Mouse (Mus musculus) stomach, embryonic 15.5 days (tissue): ENCODE data around the gene Nostrin. TPM values are rescaled to one million over a fixed set of nuclear protein-coding genes. Genes with fewer than 3 reads are reported as not detected.

Experiments used
- ATAC-seq: fragments of 200-750 bp; cut with Nextera tagmentation; 2 replicates; pipeline ENCODE4 v1.8.0; 2017; ENCODE audit warnings: low read depth, moderate number of reproducible peaks, moderate TSS enrichment; ENCODE audit not compliant: insufficient read depth, low FRiP score
- H3K27ac ChIP-seq: fragments of 300-500 bp; sonication (generic); 2 replicates; pipeline ENCODE4 v1.5.1; 2015; ENCODE audit warnings: mild to moderate bottlenecking, inconsistent platforms
- H3K27me3 ChIP-seq: fragments of 300-500 bp; sonication (generic); replicated peaks from 2 replicates; pipeline ENCODE4 v1.6.1; 2015; ENCODE audit warnings: inconsistent platforms
- H3K36me3 ChIP-seq: fragments of 300-500 bp; sonication (generic); 2 replicates; pipeline ENCODE4 v1.6.1; 2015; ENCODE audit warnings: inconsistent platforms
- H3K4me1 ChIP-seq: fragments of 300-500 bp; sonication (generic); 2 replicates; pipeline ENCODE4 v1.6.1; 2015; ENCODE audit warnings: inconsistent platforms
- H3K4me2 ChIP-seq: fragments of 300-500 bp; sonication (generic); 2 replicates; pipeline ENCODE4 v1.6.1; 2015; ENCODE audit warnings: mild to moderate bottlenecking, inconsistent platforms
- H3K4me3 ChIP-seq: fragments of 300-500 bp; sonication (generic); replicated peaks from 2 replicates; pipeline ENCODE4 v1.5.1; 2015; ENCODE audit warnings: inconsistent platforms
- H3K9ac ChIP-seq: fragments of 300-500 bp; sonication (generic); 2 replicates; pipeline ENCODE4 v1.6.1; 2015; ENCODE audit warnings: inconsistent platforms
- H3K9me3 ChIP-seq: fragments of 300-500 bp; sonication (generic); 2 replicates; pipeline ENCODE4 v1.6.1; 2016; ENCODE audit warnings: inconsistent platforms
- WGBS: fragments of 180-500 bp; shearing (Covaris S2); methylation state at CpG from one replicate; pipeline ENCODE4 v1.1.7; 2015; 5-methylcytosine and 5-hydroxymethylcytosine counted together
- polyA plus RNA-seq: library from polyadenylated mRNA; unstranded; fragments of >200 nt; fragmentation: Nextera tagmentation; extraction: Ambion mirVana; gene quantifications from 2 replicates; pipeline ENCODE4 v1.2.1, GENCODE M21; 2015

Gene Nostrin
- 10.6 and 11.9 TPM in 2 replicates for polyA plus RNA-seq

- peaks cover 17% of the 10 kb centered on the region for H3K4me1 ChIP-seq
- peak; percentile 73 for ATAC-seq
- no peak within 1 kb of the TSS for H3K9ac ChIP-seq
- peak within 1 kb of the TSS; percentile 35; the same call in 1 of the 2 replicates for H3K27ac ChIP-seq
- no peaks in the 10 kb centered on the region for H3K27me3 ChIP-seq
- H3K4me3 ChIP-seq, result peak within 1 kb of the TSS; percentile 33
- peak within 1 kb of the TSS; percentile 43 for H3K4me2 ChIP-seq
- no peaks in the 10 kb centered on the region for H3K36me3 ChIP-seq
- WGBS, result 24% methylated on average over 15 of the region's 15 CpGs
- no peaks in the 10 kb centered on the region for H3K9me3 ChIP-seq
Observed at GRCm38 (mm10) chr2:69135661-69136576, at the start of gene Nostrin. Gene Nostrin, plus strand, starts transcription at chr2:69135800.

DNA sequence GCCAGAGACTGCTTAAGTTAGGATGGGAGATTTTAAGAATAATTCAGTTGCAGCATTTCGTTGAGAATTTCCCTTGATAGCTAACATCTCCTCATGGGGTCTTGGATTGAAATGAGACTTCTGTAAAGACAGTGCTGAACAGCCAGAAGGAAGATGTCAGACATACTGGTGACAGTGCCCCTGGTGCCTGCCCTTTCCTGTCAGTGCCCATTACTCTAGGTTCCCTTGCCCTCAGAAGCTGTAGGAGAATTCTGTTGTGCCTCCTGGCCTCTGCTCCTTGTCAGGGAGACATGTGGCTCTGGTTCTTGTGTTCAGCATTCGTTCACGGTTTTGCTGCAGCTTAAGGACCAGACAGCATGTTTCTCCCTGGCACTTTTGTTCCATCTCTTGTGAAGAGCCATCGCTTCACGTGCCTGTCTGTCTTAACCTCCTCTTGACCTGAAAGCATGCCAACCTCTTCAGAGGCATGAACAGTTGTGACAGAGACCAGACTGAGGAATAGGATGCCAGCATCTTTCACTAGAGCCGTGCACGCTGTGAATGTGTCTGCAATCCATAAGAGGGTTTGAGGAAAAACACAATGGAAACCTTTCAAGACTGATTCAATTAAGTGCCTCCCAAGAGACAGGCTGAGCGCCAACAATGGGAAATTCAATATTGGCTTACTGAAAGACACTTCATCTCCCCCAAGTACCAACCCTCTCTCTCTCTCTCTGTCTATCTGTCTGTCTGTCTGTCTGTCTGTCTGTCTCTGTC is 48.9 kb upstream of the Nostrin start:
- no peak overlapping the region for H3K4me3 ChIP-seq
- H3K4me2 ChIP-seq, result no peak overlapping the region
- ATAC-seq, result no peak
- H3K9ac ChIP-seq, result no peak overlapping the region
- no peaks in the 10 kb centered on the region for H3K27me3 ChIP-seq
- no peaks in the 10 kb centered on the region for H3K9me3 ChIP-seq
- H3K4me1 ChIP-seq, result no peaks in the 10 kb centered on the region
- WGBS, result 73% methylated on average over 8 of the region's 8 CpGs
- no peak overlapping the region for H3K27ac ChIP-seq
- H3K36me3 ChIP-seq, result no peaks in the 10 kb centered on the region

DNA sequence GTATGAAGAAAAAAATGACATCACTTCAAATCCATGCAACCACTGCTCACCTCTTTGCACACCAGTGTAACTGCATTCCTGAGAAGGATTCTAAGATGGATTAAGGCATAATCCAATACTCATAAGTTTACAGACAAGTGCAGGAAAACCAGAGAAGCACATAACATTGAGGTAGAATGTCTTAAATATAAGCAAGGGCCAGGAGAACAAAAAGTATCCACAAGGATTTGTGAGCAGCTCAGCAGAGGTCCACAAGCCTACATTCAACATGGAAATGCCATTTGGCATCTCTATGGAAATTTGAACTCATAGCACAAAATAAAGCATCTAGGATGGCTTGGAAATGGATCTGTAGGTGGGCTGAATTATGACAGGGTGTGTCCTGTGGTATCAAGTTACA is 39.8 kb upstream of the Nostrin start:
- Histone ChIP-seq H3K4me1 (no peaks in the 10 kb centered on the region), H3K4me2 (no peak overlapping the region), H3K4me3 (no peak overlapping the region), H3K27me3 (no peaks in the 10 kb centered on the region), H3K36me3 (no peaks in the 10 kb centered on the region), H3K27ac (no peak overlapping the region), H3K9ac (no peak overlapping the region), H3K9me3 (no peaks in the 10 kb centered on the region)
- no peak for ATAC-seq

GRCm38 (mm10) chr2:69096821-69097220 is 38.8 kb upstream of the Nostrin start:
- Histone ChIP-seq H3K4me1 (no peaks in the 10 kb centered on the region), H3K4me2 (no peak overlapping the region), H3K27me3 (no peaks in the 10 kb centered on the region), H3K4me3 (no peak overlapping the region), H3K27ac (no peak overlapping the region), H3K9ac (no peak overlapping the region), H3K36me3 (no peaks in the 10 kb centered on the region), H3K9me3 (no peaks in the 10 kb centered on the region)
- no peak for ATAC-seq
- 75% methylated on average over 4 of the region's 4 CpGs for WGBS

DNA sequence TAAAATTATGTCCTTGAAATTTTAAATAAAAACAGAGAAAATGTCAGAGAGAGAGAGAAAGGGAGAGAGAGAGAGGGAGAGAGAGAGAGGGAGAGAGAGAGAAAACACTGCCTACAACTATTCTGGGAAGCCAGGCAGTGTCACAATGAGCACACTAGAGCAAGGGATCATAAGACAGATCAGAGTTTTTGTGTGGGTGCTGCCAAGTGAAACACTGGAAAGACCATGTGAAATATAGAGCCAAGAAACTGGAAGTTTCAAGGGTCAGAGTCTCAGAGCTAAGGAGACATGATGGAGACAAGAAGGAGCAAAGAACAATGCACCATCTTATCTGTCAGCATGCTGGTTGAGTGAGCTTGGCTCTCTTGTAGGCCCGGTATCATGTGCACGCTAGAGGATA is 38.1 kb upstream of the Nostrin start:
- Histone ChIP-seq H3K9ac (no peak overlapping the region), H3K36me3 (no peaks in the 10 kb centered on the region), H3K4me2 (no peak overlapping the region), H3K9me3 (no peaks in the 10 kb centered on the region), H3K27me3 (no peaks in the 10 kb centered on the region), H3K4me3 (no peak overlapping the region), H3K4me1 (no peaks in the 10 kb centered on the region), H3K27ac (no peak overlapping the region)
- no peak for ATAC-seq
- 92% methylated on average over 2 of the region's 2 CpGs for WGBS

DNA sequence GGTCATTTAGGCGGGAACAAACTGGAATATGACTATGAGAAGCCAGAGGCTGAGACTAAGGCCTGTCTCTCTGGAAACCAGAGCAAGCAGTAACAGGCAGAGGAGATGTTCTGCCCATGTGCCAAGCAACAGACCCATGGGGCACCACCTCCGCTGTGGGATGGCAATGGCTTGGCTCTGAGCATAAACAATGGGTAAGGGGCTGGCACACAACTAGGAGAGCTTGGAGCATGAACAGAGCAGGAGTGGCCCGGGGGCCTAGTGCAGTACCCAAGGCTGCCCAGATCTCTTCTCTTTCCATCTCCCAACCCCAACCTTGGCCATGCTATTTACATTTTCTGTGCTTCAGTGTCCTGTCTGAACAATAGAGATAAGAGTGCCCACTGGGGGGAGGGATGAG is 36.9 kb upstream of the Nostrin start:
- Histone ChIP-seq H3K36me3 (no peaks in the 10 kb centered on the region), H3K4me1 (no peaks in the 10 kb centered on the region), H3K4me2 (no peak overlapping the region), H3K9ac (no peak overlapping the region), H3K4me3 (no peak overlapping the region), H3K27ac (no peak overlapping the region), H3K27me3 (no peaks in the 10 kb centered on the region), H3K9me3 (no peaks in the 10 kb centered on the region)
- ATAC-seq, result no peak
- WGBS, result 83% methylated on average over 3 of the region's 3 CpGs

GRCm38 (mm10) chr2:69099147-69099546 is 36.5 kb upstream of the Nostrin start:
- Histone ChIP-seq H3K4me3 (no peak overlapping the region), H3K36me3 (no peaks in the 10 kb centered on the region), H3K4me2 (no peak overlapping the region), H3K27ac (no peak overlapping the region), H3K9ac (no peak overlapping the region), H3K4me1 (no peaks in the 10 kb centered on the region), H3K27me3 (no peaks in the 10 kb centered on the region), H3K9me3 (no peaks in the 10 kb centered on the region)
- no peak for ATAC-seq
- WGBS, result 92% methylated on average over 7 of the region's 7 CpGs

- no peaks in the 10 kb centered on the region for H3K27me3 ChIP-seq
- 24% methylated on average over 3 of the region's 3 CpGs for WGBS
- H3K4me3 ChIP-seq, result no peak overlapping the region
- ATAC-seq, result no peak
- H3K9me3 ChIP-seq, result no peaks in the 10 kb centered on the region
- no peaks in the 10 kb centered on the region for H3K36me3 ChIP-seq
- H3K9ac ChIP-seq, result no peak overlapping the region
- no peaks in the 10 kb centered on the region for H3K4me1 ChIP-seq
- H3K27ac ChIP-seq, result no peak overlapping the region
- H3K4me2 ChIP-seq, result no peak overlapping the region
Observed at GRCm38 (mm10) chr2:69100706-69101105, 34.9 kb upstream of the Nostrin start.

GRCm38 (mm10) chr2:69103526-69103925 is 32.1 kb upstream of the Nostrin start:
- no peak for ATAC-seq
- H3K27ac ChIP-seq, result no peak overlapping the region
- 83% methylated on average over 3 of the region's 3 CpGs for WGBS
- no peaks in the 10 kb centered on the region for H3K9me3 ChIP-seq
- H3K4me3 ChIP-seq, result no peak overlapping the region
- no peak overlapping the region for H3K4me2 ChIP-seq
- no peaks in the 10 kb centered on the region for H3K27me3 ChIP-seq
- no peaks in the 10 kb centered on the region for H3K36me3 ChIP-seq
- H3K9ac ChIP-seq, result no peak overlapping the region
- no peaks in the 10 kb centered on the region for H3K4me1 ChIP-seq

DNA sequence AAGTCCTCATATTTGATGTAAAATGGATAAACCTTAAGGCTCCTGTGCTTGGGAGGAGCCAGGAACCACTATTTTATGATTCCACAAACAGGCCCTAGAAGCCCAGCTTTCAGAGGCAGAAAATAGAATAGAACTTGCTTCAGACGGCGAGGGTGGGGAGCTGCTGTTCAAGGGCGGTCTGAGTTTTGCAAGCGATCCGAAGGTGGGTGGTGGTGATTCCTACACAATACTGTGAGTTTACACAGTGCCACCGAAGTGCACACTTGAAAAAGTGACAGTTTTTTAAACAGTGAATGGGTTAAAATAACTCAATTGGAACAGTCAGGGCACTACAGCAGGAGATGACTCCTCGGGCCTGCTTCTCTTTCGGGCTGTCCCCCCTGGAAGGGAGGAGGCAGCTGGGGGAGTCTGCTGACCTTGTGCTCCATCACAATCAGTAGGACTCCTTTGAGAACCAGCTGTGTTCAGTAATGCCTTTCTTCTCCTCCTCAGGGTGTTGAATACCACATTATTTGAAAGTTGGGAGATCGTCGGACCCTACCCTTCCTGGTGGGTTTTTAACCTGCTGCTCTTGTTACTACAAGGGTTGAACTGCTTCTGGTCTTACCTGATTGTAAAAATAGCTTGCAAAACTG is 31.0 kb upstream of the Nostrin start:
- no peaks in the 10 kb centered on the region for H3K27me3 ChIP-seq
- no peak overlapping the region for H3K4me3 ChIP-seq
- no peak overlapping the region for H3K4me2 ChIP-seq
- H3K27ac ChIP-seq, result no peak overlapping the region
- no peak overlapping the region for H3K9ac ChIP-seq
- no peaks in the 10 kb centered on the region for H3K9me3 ChIP-seq
- WGBS, result 55% methylated on average over 10 of the region's 10 CpGs
- no peaks in the 10 kb centered on the region for H3K4me1 ChIP-seq
- no peaks in the 10 kb centered on the region for H3K36me3 ChIP-seq
- ATAC-seq, result no peak

DNA sequence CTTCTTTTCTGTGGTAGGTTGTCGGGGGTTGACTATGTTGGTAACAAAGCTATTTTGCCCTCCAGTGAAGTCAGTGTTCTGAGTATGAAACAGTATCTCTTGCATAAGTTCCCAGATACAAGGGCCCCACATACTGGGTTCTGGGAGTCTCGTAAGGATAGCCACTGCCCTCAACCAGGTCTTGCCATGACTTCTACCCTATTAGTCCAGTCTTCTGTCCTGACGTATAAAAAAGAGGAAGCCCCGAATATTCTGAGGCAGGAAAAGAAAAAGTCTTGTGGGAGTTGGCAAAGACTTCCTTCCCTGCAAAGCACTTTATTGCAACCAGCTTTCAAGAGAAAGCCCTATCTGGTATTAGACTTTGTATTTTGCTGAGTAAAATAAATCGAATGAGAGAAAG is 26.4 kb upstream of the Nostrin start:
- Histone ChIP-seq H3K9ac (no peak overlapping the region), H3K9me3 (no peaks in the 10 kb centered on the region), H3K27me3 (no peaks in the 10 kb centered on the region), H3K27ac (no peak overlapping the region), H3K4me2 (no peak overlapping the region), H3K4me3 (no peak overlapping the region), H3K4me1 (no peaks in the 10 kb centered on the region), H3K36me3 (no peaks in the 10 kb centered on the region; the same call in 1 of the 2 replicates)
- no peak for ATAC-seq
- WGBS, result 50% methylated on average over 5 of the region's 5 CpGs

- H3K4me3 ChIP-seq, result no peak overlapping the region
- H3K4me1 ChIP-seq, result no peaks in the 10 kb centered on the region
- H3K9me3 ChIP-seq, result peaks cover under 1% of the 10 kb centered on the region; the same call in 1 of the 2 replicates
- no peak overlapping the region for H3K9ac ChIP-seq
- no peak for ATAC-seq
- H3K27ac ChIP-seq, result no peak overlapping the region
- H3K4me2 ChIP-seq, result no peak overlapping the region
- 52% methylated on average over 7 of the region's 7 CpGs for whole genome bisulfite sequencing
- H3K36me3 ChIP-seq, result no peaks in the 10 kb centered on the region; the same call in 1 of the 2 replicates
- H3K27me3 ChIP-seq, result no peaks in the 10 kb centered on the region
Observed at GRCm38 (mm10) chr2:69109710-69110109, 25.9 kb upstream of the Nostrin start.
